In the genomic region with DNA sequence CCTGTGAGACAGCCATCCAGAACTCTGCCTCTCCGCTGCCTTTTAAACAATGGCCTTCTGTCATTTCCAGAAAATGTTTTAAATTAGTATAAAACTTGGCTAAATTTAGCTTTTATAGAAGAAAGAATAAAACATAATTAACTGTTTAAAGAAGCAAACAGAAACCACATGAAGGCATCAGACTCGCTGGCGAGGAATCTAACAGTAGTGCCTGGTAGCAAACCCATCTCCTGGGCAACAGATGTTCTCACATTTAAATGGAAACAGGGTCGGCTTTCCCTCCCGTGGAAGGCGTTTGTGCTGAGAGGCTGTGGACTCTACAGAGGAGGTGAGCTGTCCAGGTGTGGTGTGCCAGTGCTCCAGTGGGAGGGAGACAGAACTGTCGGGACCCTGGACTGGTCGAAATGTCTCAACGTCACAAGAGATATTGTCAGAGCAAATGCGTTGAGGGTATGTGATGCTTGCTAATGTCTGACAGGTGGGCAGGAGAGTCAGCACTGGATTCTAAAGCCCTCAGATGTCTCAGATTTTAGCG, we compare ENCODE assay signal across 24 mouse cellular contexts.
DNase-seq lines count a peak whose midpoint lies in the region; ATAC-seq and TF ChIP-seq lines count a peak whose summit lies in the region.
"Had no signal": no experiment of that assay in that cellular context is flagged by ENCODE, and none has a peak within 500 bp of the region (broad histone marks: within the 10 kb centered on the region; RNA-seq: fewer than 3 reads in every experiment).

No protein-coding gene starts in this region.

- no peak for TF ChIP-seq CTCF in forebrain, postnatal 0 days (IDR thresholded peaks at IDR 0.05; ENCODE audit: low read depth)

- H3K9ac ChIP-seq in embryonic facial prominence, embryonic 14.5 days (ENCODE audit: low read depth, low read length), result no peak overlapping the region
- no peak overlapping the region for H3K9ac ChIP-seq in limb, embryonic 12.5 days (replicated peaks)
- H3K9ac ChIP-seq in midbrain, embryonic 16.5 days (ENCODE audit: low read depth, low read length), result no peak overlapping the region
- H3K9ac ChIP-seq in forebrain, postnatal 0 days, result no peak overlapping the region
- H3K9ac ChIP-seq: hindbrain, embryonic 15.5 days; liver, embryonic 12.5 days; midbrain, embryonic 12.5 days; neural tube, embryonic 13.5 days had no signal

- H3K36me3 ChIP-seq in embryonic facial prominence, embryonic 14.5 days (ENCODE audit: control insufficient read depth, insufficient read depth, low read length), result no peaks in the 10 kb centered on the region
- no peaks in the 10 kb centered on the region for H3K36me3 ChIP-seq in limb, embryonic 12.5 days
- H3K36me3 ChIP-seq in midbrain, embryonic 16.5 days (ENCODE audit: control insufficient read depth, insufficient read depth, low read length), result no peaks in the 10 kb centered on the region
- no peaks in the 10 kb centered on the region for H3K36me3 ChIP-seq in forebrain, postnatal 0 days (ENCODE audit: insufficient read depth)
- H3K36me3 ChIP-seq: heart, embryonic 10.5 days; hindbrain, embryonic 15.5 days; liver, embryonic 12.5 days; midbrain, embryonic 12.5 days; neural tube, embryonic 13.5 days had no signal

- peaks cover 32% of the 10 kb centered on the region for H3K4me1 ChIP-seq in embryonic facial prominence, embryonic 14.5 days (ENCODE audit: control insufficient read depth, insufficient read depth, low read length)
- peaks cover 21% of the 10 kb centered on the region for H3K4me1 ChIP-seq in limb, embryonic 12.5 days (replicated peaks)
- no peaks in the 10 kb centered on the region for H3K4me1 ChIP-seq in midbrain, embryonic 16.5 days (ENCODE audit: control insufficient read depth, insufficient read depth, low read length)
- peaks cover 3% of the 10 kb centered on the region; the same call in 1 of the 2 replicates for H3K4me1 ChIP-seq in forebrain, postnatal 0 days (ENCODE audit: insufficient read depth)
- H3K4me1 ChIP-seq: heart, embryonic 10.5 days; midbrain, embryonic 12.5 days; neural tube, embryonic 13.5 days had no signal

- WGBS in embryonic facial prominence, embryonic 14.5 days, result 36% methylated on average over 11 of the region's 11 CpGs
- 29% methylated on average over 11 of the region's 11 CpGs for WGBS in limb, embryonic 12.5 days
- 81% methylated on average over 11 of the region's 11 CpGs for WGBS in midbrain, embryonic 16.5 days
- WGBS in forebrain, postnatal 0 days, result 64% methylated on average over 11 of the region's 11 CpGs

- peak overlapping the region; percentile 21; the same call in 1 of the 2 replicates for H3K4me2 ChIP-seq in embryonic facial prominence, embryonic 14.5 days (ENCODE audit: low read depth, low read length)
- peak overlapping the region; percentile 29 for H3K4me2 ChIP-seq in limb, embryonic 12.5 days
- H3K4me2 ChIP-seq in midbrain, embryonic 16.5 days (ENCODE audit: low read length), result no peak overlapping the region
- no peak overlapping the region for H3K4me2 ChIP-seq in forebrain, postnatal 0 days (ENCODE audit: low read depth)
- H3K4me2 ChIP-seq: hindbrain, embryonic 15.5 days; liver, embryonic 12.5 days; midbrain, embryonic 12.5 days; neural tube, embryonic 13.5 days had no signal

- H3K27me3 ChIP-seq in embryonic facial prominence, embryonic 14.5 days (replicated peaks; ENCODE audit: control insufficient read depth, insufficient read depth, low read length), result no peaks in the 10 kb centered on the region
- peaks cover 15% of the 10 kb centered on the region; the same call in 1 of the 2 replicates for H3K27me3 ChIP-seq in limb, embryonic 12.5 days
- H3K27me3 ChIP-seq in midbrain, embryonic 16.5 days (ENCODE audit: control insufficient read depth, insufficient read depth, low read depth, low read length), result no peaks in the 10 kb centered on the region
- no peaks in the 10 kb centered on the region for H3K27me3 ChIP-seq in forebrain, postnatal 0 days (ENCODE audit: insufficient read depth, low read length)
- H3K27me3 ChIP-seq: hindbrain, embryonic 15.5 days; liver, embryonic 12.5 days; midbrain, embryonic 12.5 days; neural tube, embryonic 13.5 days had no signal

- H3K9me3 ChIP-seq in embryonic facial prominence, embryonic 14.5 days (ENCODE audit: control insufficient read depth, low read length), result no peaks in the 10 kb centered on the region
- H3K9me3 ChIP-seq in limb, embryonic 12.5 days, result no peaks in the 10 kb centered on the region
- H3K9me3 ChIP-seq in midbrain, embryonic 16.5 days (replicated peaks; ENCODE audit: control insufficient read depth, low read length, poor library complexity, severe bottlenecking), result no peaks in the 10 kb centered on the region
- no peaks in the 10 kb centered on the region for H3K9me3 ChIP-seq in forebrain, postnatal 0 days (ENCODE audit: low read length)
- H3K9me3 ChIP-seq: heart, embryonic 10.5 days; hindbrain, embryonic 15.5 days; liver, embryonic 12.5 days; midbrain, embryonic 12.5 days; neural tube, embryonic 13.5 days had no signal

- no peak overlapping the region; the same call in 1 of the 2 replicates for H3K27ac ChIP-seq in embryonic facial prominence, embryonic 14.5 days (replicated peaks; ENCODE audit: low read depth, low read length)
- H3K27ac ChIP-seq in limb, embryonic 12.5 days, result peak overlapping the region; percentile 46; the same call in 1 of the 2 replicates
- H3K27ac ChIP-seq in midbrain, embryonic 16.5 days (ENCODE audit: low read length), result no peak overlapping the region
- H3K27ac ChIP-seq in forebrain, postnatal 0 days (ENCODE audit: low read depth, low read length), result no peak overlapping the region
- H3K27ac ChIP-seq: heart, embryonic 10.5 days; hindbrain, embryonic 15.5 days; liver, embryonic 12.5 days; midbrain, embryonic 12.5 days; neural tube, embryonic 13.5 days had no signal

- no peak overlapping the region for H3K4me3 ChIP-seq in embryonic facial prominence, embryonic 14.5 days (ENCODE audit: low read depth, low read length)
- H3K4me3 ChIP-seq in limb, embryonic 12.5 days (replicated peaks), result no peak overlapping the region
- H3K4me3 ChIP-seq in midbrain, embryonic 16.5 days (ENCODE audit: low read depth, low read length), result no peak overlapping the region
- no peak overlapping the region for H3K4me3 ChIP-seq in forebrain, postnatal 0 days (ENCODE audit: low read depth, low read length)
- H3K4me3 ChIP-seq: heart, embryonic 10.5 days; hindbrain, embryonic 15.5 days; liver, embryonic 12.5 days; midbrain, embryonic 12.5 days; neural tube, embryonic 13.5 days had no signal

- peak; percentile 32 to 35 for DNase-seq in right cerebral cortex, postnatal 10 days (ENCODE audit: low spot score in 2 of 2)
- no peak for DNase-seq in right cerebral cortex, postnatal 14 days
- DNase-seq in embryonic facial prominence, embryonic 14.5 days (ENCODE audit: low spot score), result peak; percentile 74
- DNase-seq in urinary bladder, postnatal 4 days (ENCODE audit: low spot score in 2 of 2), result no peak
- no peak for DNase-seq in forebrain, postnatal 0 days
- DNase-seq: adrenal gland, postnatal 25 days; cerebellum, adult 11 months; cerebellum, postnatal 10 days; kidney, adult 9 months; kidney, postnatal 14 days; lung, adult 18-20 months; lung, postnatal 10 days; retina, postnatal 1 day; right cerebral cortex, postnatal 4 days; thymus, postnatal 25 days had no signal

- no peak for ATAC-seq in embryonic facial prominence, embryonic 14.5 days (ENCODE audit: low read depth)
- ATAC-seq in limb, embryonic 12.5 days (ENCODE audit: insufficient number of reproducible peaks, insufficient read depth, low FRiP score, low TSS enrichment, low read depth), result peak; percentile 78; the same call in 1 of the 2 replicates
- ATAC-seq in midbrain, embryonic 16.5 days, result no peak
- ATAC-seq in forebrain, postnatal 0 days, result no peak
- ATAC-seq: CD4-positive, CD25-positive, alpha-beta regulatory T cell, adult 4 months; intestine, embryonic 16.5 days; liver, embryonic 12.5 days had no signal

Comparison
In these comparisons a context has a peak if more than half of its experiments do, and no peak if none do; other contexts are left out.
1. DNase-seq: peak in right cerebral cortex, postnatal 10 days (2 of 2) and embryonic facial prominence, embryonic 14.5 days (single experiment); none in right cerebral cortex, postnatal 14 days (single experiment), urinary bladder, postnatal 4 days (0 of 2) and forebrain, postnatal 0 days (single experiment).
2. H3K4me2 ChIP-seq: peak in embryonic facial prominence, embryonic 14.5 days (single experiment) and limb, embryonic 12.5 days (single experiment); none in midbrain, embryonic 16.5 days (single experiment) and forebrain, postnatal 0 days (single experiment).